Mouse (Mus musculus) cerebellum, adult 2 months (tissue): ENCODE measurements around the gene Slc36a2. TPM values are rescaled to one million over a fixed set of nuclear protein-coding genes. Genes with fewer than 3 reads are reported as not detected.

Experiments used
- DNase-seq, 2 experiments: peaks; one replicate each; pipeline ENCODE4 v3.0.0; 2021
- H3K27ac ChIP-seq: fragments of 200-500 bp; 2 replicates; pipeline ENCODE4 v1.5.1; 2012; ENCODE audit warnings: low read length, control low read depth, inconsistent platforms; ENCODE audit not compliant: insufficient read depth
- H3K27me3 ChIP-seq: fragments of 200-500 bp; 2 replicates; pipeline ENCODE4 v1.6.1; 2012; ENCODE audit warnings: inconsistent platforms, mild to moderate bottlenecking, low read length, moderate library complexity; ENCODE audit not compliant: control insufficient read depth, insufficient read depth
- H3K4me1 ChIP-seq: fragments of 200-500 bp; 2 replicates; pipeline ENCODE4 v1.6.1; 2011; ENCODE audit warnings: low read length; ENCODE audit not compliant: control insufficient read depth, insufficient read depth
- H3K4me3 ChIP-seq: fragments of 200-500 bp; replicated peaks from 2 replicates; pipeline ENCODE3; 2011; ENCODE audit warnings: mild to moderate bottlenecking, low read depth, low read length, control low read depth; ENCODE audit not compliant: insufficient read depth
- CTCF ChIP-seq: fragments of 200-500 bp; IDR thresholded peaks from 2 replicates; pipeline ENCODE4 v1.5.1; 2011; ENCODE audit warnings: low read depth, mild to moderate bottlenecking, control low read depth, low read length, moderate library complexity, borderline replicate concordance; ENCODE audit not compliant: insufficient read depth
- POLR2A ChIP-seq: fragments of 200-500 bp; IDR thresholded peaks from 2 replicates; pipeline ENCODE4 v1.6.1; 2011; ENCODE audit warnings: low read length, control low read depth, borderline replicate concordance; ENCODE audit not compliant: insufficient read depth
- WGBS: fragments of 180-500 bp; shearing (Covaris S2); methylation state at CpG from one replicate; pipeline ENCODE4 v1.1.7; 2018; 5-methylcytosine and 5-hydroxymethylcytosine counted together
- polyA plus RNA-seq: library from polyadenylated mRNA; depleted of rRNA; stranded (reverse); fragments of >200 nt; gene quantifications from 2 replicates; pipeline ENCODE4 v1.2.3, GENCODE M21; 2012

Gene Slc36a2
- polyA plus RNA-seq, 1 experiment: 0.82 TPM

DNA sequence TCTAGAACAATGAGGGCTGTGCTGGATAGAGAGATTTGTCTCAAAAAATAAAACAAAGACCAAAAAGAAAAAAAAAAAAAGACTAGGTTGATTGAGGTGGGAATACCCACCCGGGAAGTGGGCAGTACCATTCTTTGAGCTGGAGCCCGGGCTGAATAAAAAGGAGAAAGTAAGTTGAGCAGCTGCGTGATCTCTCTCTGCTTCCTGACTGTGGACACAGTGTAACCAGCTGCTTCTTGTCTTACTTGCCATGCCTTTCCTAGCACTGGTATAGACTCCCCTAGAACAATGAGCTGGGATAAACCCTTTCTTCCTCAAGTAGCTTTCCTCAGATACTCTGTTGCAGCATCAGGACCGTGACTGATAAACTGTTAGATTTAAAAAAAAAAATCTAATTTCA lies 43.4 kb downstream of the Slc36a2 start:
- no peaks in the 10 kb centered on the region for H3K4me1 ChIP-seq
- H3K27ac ChIP-seq: no peak overlapping the region
- 76% methylated on average over 4 of the region's 4 CpGs for WGBS
- no peak overlapping the region for H3K4me3 ChIP-seq
- DNase-seq: no peak
- no peaks in the 10 kb centered on the region for H3K27me3 ChIP-seq
- TF ChIP-seq POLR2A: no peak
- no peak for TF ChIP-seq CTCF

DNA sequence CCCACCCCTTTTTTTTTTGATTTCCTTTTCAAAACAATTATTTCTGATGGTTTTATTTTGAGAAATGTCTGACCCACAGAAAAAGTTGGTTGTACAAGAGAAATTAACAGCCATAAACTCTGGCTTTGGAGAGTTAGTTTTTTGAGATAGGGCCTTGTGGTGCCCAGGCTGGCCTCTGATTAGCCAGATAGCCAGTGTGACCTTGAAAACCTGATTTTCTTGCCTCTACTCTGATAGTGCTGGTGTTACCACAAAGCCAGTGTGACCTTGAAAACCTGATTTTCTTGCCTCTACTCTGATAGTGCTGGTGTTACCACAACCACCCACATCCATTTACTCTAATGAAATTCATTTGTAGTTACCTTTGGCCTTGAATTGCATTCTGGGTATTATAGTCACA lies 47.2 kb downstream of the Slc36a2 start:
- no peaks in the 10 kb centered on the region for H3K4me1 ChIP-seq
- DNase-seq: no peak
- no peak for TF ChIP-seq CTCF
- no peak for TF ChIP-seq POLR2A
- H3K4me3 ChIP-seq: no peak overlapping the region
- H3K27ac ChIP-seq: no peak overlapping the region
- no peaks in the 10 kb centered on the region for H3K27me3 ChIP-seq

DNA sequence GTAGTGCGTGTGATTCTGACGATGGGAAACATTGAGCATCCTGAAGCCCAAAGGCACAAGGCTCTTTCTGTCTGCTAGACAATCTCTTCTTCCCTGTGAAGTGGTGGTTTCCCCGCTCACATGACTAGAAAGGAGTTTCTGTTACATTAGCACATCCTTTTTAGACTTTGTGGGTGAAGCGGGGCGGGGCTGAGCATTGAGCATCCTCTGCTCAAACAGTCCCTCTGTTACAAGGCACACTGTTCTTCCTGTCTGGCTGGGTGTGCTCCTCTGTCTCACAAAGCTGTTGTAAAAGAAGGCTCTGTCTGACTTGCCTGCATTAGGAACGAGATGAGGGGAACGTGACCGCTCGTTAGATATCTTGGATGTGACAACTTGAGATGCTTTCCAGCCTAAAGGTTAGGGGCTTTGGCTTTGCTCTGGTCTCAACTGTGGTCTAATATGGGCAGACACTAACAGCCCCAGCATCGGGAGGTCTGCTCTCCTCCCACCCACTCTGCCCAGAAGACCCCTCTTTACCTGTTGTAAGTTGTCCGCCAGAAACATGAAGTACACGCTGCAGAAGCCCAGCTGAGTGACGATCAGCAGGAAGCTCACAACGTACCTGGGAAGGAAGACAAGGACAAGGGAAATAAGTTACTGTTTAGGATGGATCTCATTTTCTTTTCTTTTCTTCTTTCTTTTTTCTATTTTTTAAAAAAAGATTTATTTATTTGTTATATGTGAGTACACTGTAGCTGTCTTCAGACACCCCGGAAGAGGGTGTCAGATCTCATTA lies 47.9 kb downstream of the Slc36a2 start:
- DNase-seq: no peak

DNA sequence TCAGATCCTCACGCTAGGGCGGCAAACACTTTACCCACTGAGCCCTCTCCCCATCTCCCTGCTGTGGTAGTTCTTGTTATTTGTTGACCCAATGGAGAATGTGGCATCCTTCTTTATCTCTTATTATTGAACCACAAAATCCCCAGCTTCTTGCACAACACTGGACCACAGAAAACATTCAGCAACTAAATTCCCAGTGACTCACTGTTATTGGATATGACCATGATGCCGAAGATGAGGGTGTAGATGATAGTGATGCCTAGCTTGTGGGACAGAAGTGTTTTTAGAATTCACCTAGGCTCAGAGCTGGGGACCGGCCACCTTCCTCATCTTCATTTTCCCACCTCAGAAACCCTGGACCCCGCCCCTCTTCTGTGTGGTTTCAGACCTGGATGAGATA lies 50.0 kb downstream of the Slc36a2 start:
- 92% methylated on average over 5 of the region's 5 CpGs for WGBS
- H3K4me1 ChIP-seq: no peaks in the 10 kb centered on the region
- H3K27me3 ChIP-seq: no peaks in the 10 kb centered on the region
- H3K27ac ChIP-seq: no peak overlapping the region
- TF ChIP-seq CTCF: no peak
- no peak for TF ChIP-seq POLR2A
- H3K4me3 ChIP-seq: no peak overlapping the region
- no peak for DNase-seq

More for the DNA sequence above, 47.9 kb downstream of the Slc36a2 start:
- H3K27me3 ChIP-seq: no peaks in the 10 kb centered on the region
- no peaks in the 10 kb centered on the region for H3K4me1 ChIP-seq
- WGBS: 86% methylated on average over 15 of the region's 15 CpGs
- no peak overlapping the region for H3K27ac ChIP-seq
- no peak overlapping the region for H3K4me3 ChIP-seq
- TF ChIP-seq CTCF (no peak), POLR2A (no peak)

DNA sequence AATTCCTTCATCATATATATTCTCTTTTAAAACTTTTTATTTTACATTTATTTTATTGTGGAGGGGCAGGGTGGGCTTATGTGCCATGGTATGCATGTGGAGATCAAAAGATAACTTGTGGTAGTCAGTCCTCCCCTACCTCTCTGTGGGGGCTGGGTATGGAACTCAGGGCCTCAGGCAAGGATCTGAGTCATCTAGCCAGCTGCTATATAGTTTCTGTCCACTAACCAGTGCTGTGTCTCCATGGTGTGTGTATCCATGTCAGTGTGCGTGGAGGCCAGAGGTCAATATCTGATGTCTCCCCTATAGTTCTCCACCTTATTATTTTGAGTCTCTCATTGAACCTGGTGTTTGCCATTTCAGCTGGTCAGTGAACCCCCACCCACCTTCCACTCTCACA lies 50.5 kb downstream of the Slc36a2 start:
- TF ChIP-seq CTCF (no peak), POLR2A (no peak)
- H3K4me1 ChIP-seq: no peaks in the 10 kb centered on the region
- 90% methylated on average over 1 of the region's 1 CpGs for WGBS
- no peak for DNase-seq
- no peaks in the 10 kb centered on the region for H3K27me3 ChIP-seq
- no peak overlapping the region for H3K27ac ChIP-seq
- H3K4me3 ChIP-seq: no peak overlapping the region

DNA sequence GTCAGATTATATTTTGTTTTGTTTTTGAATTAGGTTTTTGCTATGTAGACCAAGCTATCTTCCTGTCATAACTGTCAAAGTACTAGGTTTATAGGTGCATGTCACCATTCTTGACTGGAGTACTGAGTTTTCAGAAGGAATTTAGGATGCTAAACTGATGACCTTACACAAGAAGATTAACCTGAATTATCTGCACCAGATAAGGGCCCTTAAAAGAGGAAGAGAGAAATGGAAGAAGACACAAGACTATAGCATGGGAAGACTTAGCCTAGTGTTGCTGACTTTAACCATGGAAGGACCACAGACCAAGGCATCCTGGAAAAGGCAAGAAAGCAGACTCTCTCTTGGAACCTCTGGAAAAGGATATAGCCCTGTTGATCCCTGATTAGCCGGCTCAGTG lies 51.7 kb downstream of the Slc36a2 start:
- Histone ChIP-seq H3K27ac (no peak overlapping the region), H3K27me3 (no peaks in the 10 kb centered on the region), H3K4me1 (no peaks in the 10 kb centered on the region), H3K4me3 (no peak overlapping the region)
- TF ChIP-seq CTCF: no peak
- no peak for TF ChIP-seq POLR2A
- 92% methylated on average over 1 of the region's 1 CpGs for WGBS
- DNase-seq: no peak

DNA sequence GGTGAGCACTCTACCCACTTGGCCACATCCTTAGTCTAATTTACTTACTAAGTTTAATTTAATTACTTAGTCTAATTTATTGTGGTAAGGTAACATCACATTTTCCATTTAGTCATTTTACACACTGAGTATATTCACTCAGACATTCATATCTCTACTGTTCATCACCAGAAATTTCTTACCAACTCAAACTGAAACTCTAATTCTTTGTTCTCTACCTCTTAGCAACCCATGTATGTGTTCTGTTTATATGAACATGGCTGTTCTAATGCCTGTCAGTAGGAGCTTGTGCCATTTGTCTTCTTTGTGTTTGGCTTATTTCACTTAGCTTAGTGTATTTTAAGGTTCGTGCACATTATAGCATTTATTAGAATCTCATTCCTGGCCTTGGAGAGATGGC lies 52.9 kb downstream of the Slc36a2 start:
- H3K27me3 ChIP-seq: no peaks in the 10 kb centered on the region
- no peak overlapping the region for H3K4me3 ChIP-seq
- 95% methylated on average over 1 of the region's 1 CpGs for WGBS
- no peaks in the 10 kb centered on the region for H3K4me1 ChIP-seq
- DNase-seq: no peak
- H3K27ac ChIP-seq: no peak overlapping the region
- TF ChIP-seq POLR2A (no peak), CTCF (no peak)

DNA sequence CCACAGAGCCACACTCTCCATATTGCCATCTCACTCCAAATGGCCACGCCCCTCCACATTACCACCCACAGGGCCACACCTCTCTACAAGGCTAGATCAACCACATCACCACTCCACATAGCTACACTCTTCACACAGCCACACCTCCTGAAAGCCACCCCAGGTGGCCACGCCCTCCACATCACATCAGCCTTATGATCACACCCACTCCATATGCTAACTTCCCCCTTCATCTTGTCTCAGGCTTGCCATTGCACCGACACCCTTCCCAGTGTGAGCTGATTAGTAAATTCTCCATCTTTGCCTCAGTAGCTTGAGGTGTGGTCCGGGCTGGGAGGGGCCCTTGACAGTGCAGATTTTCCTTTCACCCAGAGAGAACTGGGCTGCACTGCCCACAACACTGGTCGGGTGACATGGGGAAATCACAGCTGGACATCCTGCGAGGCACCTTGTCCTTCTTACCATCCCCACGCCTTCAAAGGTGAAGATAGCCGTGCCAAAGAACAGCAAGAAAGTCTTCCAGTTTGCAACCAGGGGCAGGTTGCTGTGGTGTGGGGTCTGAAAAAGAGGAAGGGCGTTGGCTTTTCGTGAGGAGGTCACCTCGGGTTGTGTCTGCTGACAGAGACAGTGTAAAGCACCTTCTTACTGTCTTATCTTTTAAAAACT lies 53.7 kb downstream of the Slc36a2 start:
- no peak for TF ChIP-seq CTCF
- no peak for TF ChIP-seq POLR2A
- WGBS: 87% methylated on average over 11 of the region's 11 CpGs
- H3K4me3 ChIP-seq: no peak overlapping the region
- no peaks in the 10 kb centered on the region for H3K27me3 ChIP-seq
- H3K4me1 ChIP-seq: no peaks in the 10 kb centered on the region
- H3K27ac ChIP-seq: no peak overlapping the region
- no peak for DNase-seq
